Mouse (Mus musculus) bone marrow macrophage, adult 2 months (primary cell): ENCODE measurements at regions not wholly inside any gene's neighbourhood (a gene's known extent, or its start where the extent isn't known, plus 50 kb on each side); places are given as distances from the start of the nearest gene placed in this dataset.

Experiments used
- CTCF ChIP-seq: IDR thresholded peaks from 2 replicates; pipeline ENCODE4 v1.5.1; 2012; ENCODE audit warnings: low read depth, mild to moderate bottlenecking, low read length, moderate library complexity
- POLR2A ChIP-seq: IDR thresholded peaks from 2 replicates; pipeline ENCODE4 v1.6.1; 2012; ENCODE audit warnings: mild to moderate bottlenecking, low read depth, low read length, borderline replicate concordance

DNA sequence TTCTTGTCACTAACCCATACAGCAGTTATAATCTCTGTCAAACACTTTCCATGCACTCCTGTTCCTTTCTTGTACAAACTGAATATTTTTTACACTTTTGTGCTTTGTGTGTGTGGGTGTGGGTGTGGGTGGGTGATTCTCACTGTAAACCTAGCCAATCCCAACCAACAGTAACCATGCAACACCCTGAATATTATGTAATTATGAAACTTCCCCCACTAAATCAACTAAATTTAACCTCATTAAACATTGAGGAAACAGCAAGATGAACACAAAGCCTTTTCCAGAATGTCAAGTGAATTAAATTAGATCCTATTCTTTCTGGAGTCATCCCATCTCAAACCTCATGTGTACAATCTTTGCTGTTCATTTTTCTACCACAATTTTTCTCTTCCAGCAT, 197.0 kb upstream of the Cxadr start:
- TF ChIP-seq POLR2A: no peak
- no peak for TF ChIP-seq CTCF
